Mouse (Mus musculus) megakaryocyte, embryonic 14.5 days (primary cell): ENCODE measurements around the gene Arl8a.

ENCODE experiments used
- FLI1 ChIP-seq: IDR thresholded peaks from 2 replicates; pipeline ENCODE4 v1.6.1; 2012; ENCODE audit warnings: low read length, inconsistent platforms, mixed read lengths
- GATA1 ChIP-seq: IDR thresholded peaks from 3 replicates; pipeline ENCODE4 v1.6.1; 2012; ENCODE audit warnings: mixed read lengths, low read length, inconsistent platforms, borderline replicate concordance

- TF ChIP-seq GATA1 (no peak), FLI1 (no peak)
Measured at GRCm38 (mm10) chr1:135139906-135140305, 6.7 kb upstream of the Arl8a start.
